Mouse (Mus musculus) hindbrain, embryonic 16.5 days (tissue): ENCODE results near the gene Foxa3. TPM values are rescaled to one million over a fixed set of nuclear protein-coding genes. Genes with fewer than 3 reads are reported as not detected.

Experiments used
- ATAC-seq: fragments of 200-750 bp; cut with Nextera tagmentation; 2 replicates; pipeline ENCODE4 v1.8.0; 2017; ENCODE audit warnings: moderate TSS enrichment, moderate library complexity
- H3K27ac ChIP-seq: fragments of 300-500 bp; sonication (generic); 2 replicates; pipeline ENCODE4 v1.5.1; 2014; ENCODE audit warnings: low read depth, mild to moderate bottlenecking, control low read depth, low read length, moderate library complexity
- H3K27me3 ChIP-seq: fragments of 300-500 bp; sonication (generic); replicated peaks from 2 replicates; pipeline ENCODE4 v1.6.1; 2014; ENCODE audit warnings: low read length; ENCODE audit not compliant: control insufficient read depth, insufficient read depth
- H3K36me3 ChIP-seq: fragments of 300-500 bp; sonication (generic); 2 replicates; pipeline ENCODE4 v1.6.1; 2014; ENCODE audit warnings: mild to moderate bottlenecking, low read length, moderate library complexity, mixed read lengths; ENCODE audit not compliant: control insufficient read depth, insufficient read depth
- H3K4me1 ChIP-seq: fragments of 300-500 bp; sonication (generic); 2 replicates; pipeline ENCODE4 v1.6.1; 2014; ENCODE audit warnings: low read depth, low read length; ENCODE audit not compliant: control insufficient read depth, insufficient read depth
- H3K4me2 ChIP-seq: fragments of 300-500 bp; sonication (generic); 2 replicates; pipeline ENCODE4 v1.6.1; 2014; ENCODE audit warnings: mild to moderate bottlenecking, low read length, control low read depth, moderate library complexity
- H3K4me3 ChIP-seq: fragments of 300-500 bp; sonication (generic); 2 replicates; pipeline ENCODE4 v1.5.1; 2014; ENCODE audit warnings: mild to moderate bottlenecking, low read length, control low read depth, moderate library complexity
- H3K9ac ChIP-seq: fragments of 300-500 bp; sonication (generic); 2 replicates; pipeline ENCODE4 v1.6.1; 2014; ENCODE audit warnings: low read depth, mild to moderate bottlenecking, control low read depth, low read length, moderate library complexity
- H3K9me3 ChIP-seq: fragments of 300-500 bp; sonication (generic); 2 replicates; pipeline ENCODE4 v1.6.1; 2014; ENCODE audit warnings: mild to moderate bottlenecking, low read length, moderate library complexity; ENCODE audit not compliant: control insufficient read depth
- WGBS: fragments of 180-500 bp; shearing (Covaris S2); extraction: QIAGEN DNeasy Blood & Tissue Kit; methylation state at CpG from one replicate; pipeline ENCODE4 v1.1.7; 2014; 5-methylcytosine and 5-hydroxymethylcytosine counted together
- polyA plus RNA-seq: library from polyadenylated mRNA; unstranded; fragments of >200 nt; fragmentation: Nextera tagmentation; extraction: Ambion mirVana; gene quantifications from 2 replicates; pipeline ENCODE4 v1.2.1, GENCODE M21; 2015

The Foxa3 gene
- polyA plus RNA-seq, 1 experiment from 2014 or later: not detected

DNA sequence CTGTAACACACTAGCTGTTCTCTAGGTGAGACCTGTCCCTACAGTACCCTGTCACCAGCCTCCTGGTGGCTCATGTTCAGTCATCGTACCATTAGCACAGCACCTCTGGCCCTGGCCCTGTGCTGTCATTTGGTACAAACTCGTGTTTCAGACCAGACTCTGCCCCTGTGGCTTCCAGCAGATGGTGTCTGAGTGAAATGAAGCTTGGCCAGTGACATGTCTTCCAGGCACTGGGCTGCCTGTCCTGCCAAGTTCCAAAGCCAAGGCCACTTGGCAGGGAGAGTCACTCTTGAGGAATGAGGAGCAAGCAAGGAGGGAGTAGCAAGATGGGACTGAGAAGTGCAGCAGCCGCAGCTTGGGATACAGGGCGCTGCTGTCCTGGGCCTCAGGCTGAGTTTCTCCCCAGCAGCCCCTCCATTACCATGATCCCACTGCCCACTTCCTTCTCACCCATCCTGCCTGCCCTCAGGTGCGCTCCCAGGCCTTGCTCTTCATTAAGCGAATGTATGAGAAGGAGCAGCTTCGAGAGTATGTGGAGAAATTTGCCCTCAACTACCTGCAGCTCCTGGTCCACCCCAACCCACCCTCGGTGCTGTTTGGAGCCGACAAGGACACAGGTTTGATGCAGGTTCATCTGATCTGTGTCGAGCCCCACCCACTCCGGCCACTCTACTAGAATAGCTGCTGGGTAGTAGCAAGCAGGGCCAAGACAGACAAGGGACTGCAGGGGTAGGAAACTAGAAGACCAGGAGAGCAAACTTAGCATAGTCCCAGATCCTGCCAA, 23.1 kb upstream of the Foxa3 start:
- Histone ChIP-seq H3K9me3 (no peaks in the 10 kb centered on the region), H3K9ac (no peak overlapping the region), H3K4me2 (no peak overlapping the region), H3K27ac (no peak overlapping the region), H3K27me3 (no peaks in the 10 kb centered on the region), H3K36me3 (peaks cover 76% of the 10 kb centered on the region), H3K4me1 (no peaks in the 10 kb centered on the region), H3K4me3 (no peak overlapping the region)
- 0 out of 2 replicates have a peak, but pooled peaks have one; percentile 10 for ATAC-seq
- 87% methylated on average over 11 of the region's 11 CpGs for WGBS

DNA sequence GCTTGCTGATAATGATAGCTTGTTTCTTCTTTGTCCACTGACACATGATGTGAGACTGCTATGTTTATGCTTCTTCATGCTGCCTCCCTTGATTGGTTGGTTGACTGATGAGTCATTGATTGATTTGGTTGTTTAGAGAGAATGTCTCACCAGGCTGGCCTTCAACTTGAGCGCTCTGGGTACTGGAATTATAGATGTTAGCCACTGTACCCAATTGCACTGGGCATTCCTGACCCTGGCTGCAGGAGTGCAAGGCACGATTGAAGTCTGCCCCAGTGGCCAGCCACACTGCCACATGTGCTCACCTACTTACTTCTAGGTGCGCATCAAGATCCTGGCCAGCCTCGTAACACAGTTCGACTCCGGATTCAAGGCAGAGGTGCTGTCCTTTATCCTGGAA, 21.3 kb upstream of the Foxa3 start:
- Histone ChIP-seq H3K27me3 (no peaks in the 10 kb centered on the region), H3K9me3 (no peaks in the 10 kb centered on the region), H3K36me3 (peaks cover 78% of the 10 kb centered on the region), H3K9ac (no peak overlapping the region), H3K4me1 (no peaks in the 10 kb centered on the region), H3K4me3 (no peak overlapping the region), H3K27ac (no peak overlapping the region), H3K4me2 (no peak overlapping the region)
- ATAC-seq: no peak
- WGBS: 92% methylated on average over 6 of the region's 6 CpGs

DNA sequence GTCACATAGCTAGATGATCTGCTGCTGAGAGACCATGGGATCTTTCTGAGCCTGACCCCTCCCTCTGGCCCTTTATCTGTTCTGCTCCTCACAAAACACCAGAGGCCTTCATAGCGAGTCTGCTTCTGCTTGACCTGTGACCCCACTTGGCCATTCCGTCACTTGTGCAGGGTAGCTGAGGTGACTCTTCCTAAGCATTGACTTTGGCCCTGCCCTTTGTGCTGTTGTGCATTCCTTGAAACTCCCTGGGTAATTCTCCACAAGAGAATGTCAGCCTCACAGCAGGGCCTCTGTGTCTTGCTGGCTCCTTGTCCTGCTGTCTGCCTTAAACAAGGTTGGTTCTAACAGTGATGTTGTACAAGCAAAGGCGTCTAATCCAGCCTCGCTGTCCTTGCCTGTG, 8.3 kb upstream of the Foxa3 start:
- Histone ChIP-seq H3K9ac (no peak overlapping the region), H3K4me2 (no peak overlapping the region), H3K4me3 (no peak overlapping the region), H3K4me1 (no peaks in the 10 kb centered on the region), H3K36me3 (peaks cover 48% of the 10 kb centered on the region), H3K9me3 (no peaks in the 10 kb centered on the region), H3K27me3 (no peaks in the 10 kb centered on the region), H3K27ac (no peak overlapping the region)
- no peak for ATAC-seq
- 19% methylated on average over 4 of the region's 4 CpGs for WGBS

DNA sequence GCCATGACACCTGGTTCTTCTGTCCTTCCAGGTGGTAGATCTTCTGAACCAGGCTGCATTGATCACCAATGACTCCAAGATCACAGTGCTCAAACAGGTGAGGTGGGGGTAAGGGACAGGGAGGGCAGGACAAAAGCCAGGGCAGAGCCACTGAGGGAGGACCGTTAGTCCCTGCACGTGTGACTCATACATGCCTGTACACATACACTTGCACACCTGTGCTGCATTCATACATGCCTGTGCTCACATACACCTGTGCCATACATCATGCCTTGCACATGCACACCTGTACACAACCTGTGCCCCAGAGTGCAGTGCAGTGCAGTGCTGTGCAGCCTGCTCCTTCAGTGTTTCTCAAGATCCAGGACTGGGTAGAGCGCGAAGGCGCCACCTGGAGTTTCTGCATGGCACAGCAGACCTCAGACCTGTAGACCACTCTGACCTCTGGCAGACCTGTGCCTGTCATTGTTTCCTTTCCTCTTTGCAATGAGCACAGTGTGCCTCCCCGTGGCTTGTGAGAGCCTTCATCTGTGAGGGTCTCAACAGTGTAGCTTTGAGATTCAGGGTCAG, 5.8 kb upstream of the Foxa3 start:
- Histone ChIP-seq H3K4me1 (peaks cover 13% of the 10 kb centered on the region), H3K9me3 (no peaks in the 10 kb centered on the region), H3K9ac (no peak overlapping the region), H3K36me3 (peaks cover 31% of the 10 kb centered on the region), H3K27ac (no peak overlapping the region), H3K4me3 (no peak overlapping the region), H3K27me3 (no peaks in the 10 kb centered on the region), H3K4me2 (no peak overlapping the region)
- peak; percentile 27 for ATAC-seq
- 66% methylated on average over 6 of the region's 6 CpGs for WGBS

DNA sequence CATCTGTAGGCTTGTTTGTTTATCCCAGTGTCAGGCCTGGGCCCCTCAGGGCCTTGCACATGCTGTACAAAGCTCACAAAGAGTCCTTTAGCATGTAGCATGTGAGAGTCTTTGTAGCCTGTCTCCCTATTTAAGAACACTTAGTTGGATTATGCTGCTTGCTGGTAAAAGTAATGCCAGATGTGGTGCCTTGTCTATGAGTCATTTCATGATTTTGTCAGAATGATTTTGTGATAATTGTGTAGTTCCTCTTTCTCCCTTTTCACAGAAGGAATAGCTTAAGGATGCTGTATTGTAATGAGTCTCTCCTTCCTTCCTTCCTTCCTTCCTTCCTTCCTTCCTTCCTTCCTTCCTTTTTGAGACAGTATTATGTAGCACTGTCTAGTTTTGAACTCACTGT, 4.7 kb upstream of the Foxa3 start:
- H3K9ac ChIP-seq: no peak overlapping the region
- no peak for ATAC-seq

DNA sequence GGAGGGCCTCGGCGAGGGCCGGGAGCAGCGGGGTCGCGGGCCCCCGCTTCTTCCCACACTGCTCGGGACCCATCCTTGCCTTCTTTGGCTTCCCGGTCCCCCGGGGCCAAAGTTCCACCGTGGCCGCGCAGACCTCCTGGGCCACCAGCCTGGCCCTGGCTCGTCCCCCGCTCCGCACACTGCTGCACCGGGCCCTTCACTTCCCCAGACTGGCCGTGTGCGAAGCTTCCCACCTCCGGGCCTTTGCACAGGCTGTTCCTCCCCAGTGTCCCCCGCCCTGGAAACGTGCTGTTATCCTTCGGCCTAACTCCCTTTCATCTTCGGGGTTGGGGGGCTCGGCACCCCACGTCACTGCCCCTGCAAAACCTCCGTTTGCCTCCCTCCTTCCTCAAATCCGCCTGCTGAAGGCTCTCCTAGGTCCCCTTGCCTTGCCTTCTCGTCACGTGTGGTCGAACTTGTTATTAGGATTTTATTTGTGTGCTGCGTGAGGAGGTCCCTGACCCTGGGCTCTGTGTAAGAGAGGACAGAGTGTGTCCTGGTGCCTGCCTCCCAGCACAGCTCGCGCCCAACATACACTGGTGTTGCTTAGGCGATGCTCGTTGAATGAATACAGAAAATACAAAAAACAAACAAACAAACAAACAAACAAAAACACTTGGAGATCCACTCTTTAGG, 1.4 kb upstream of the Foxa3 start:
- no peaks in the 10 kb centered on the region for H3K9me3 ChIP-seq
- ATAC-seq: peak; percentile 64
- peak overlapping the region; percentile 92 for H3K4me3 ChIP-seq
- H3K9ac ChIP-seq: peak overlapping the region; percentile 88
- WGBS: 2% methylated on average over 36 of the region's 36 CpGs
- peak overlapping the region; percentile 75; the same call in 1 of the 2 replicates for H3K27ac ChIP-seq
- H3K4me2 ChIP-seq: peak overlapping the region; percentile 93
- peaks cover 9% of the 10 kb centered on the region; the same call in 1 of the 2 replicates for H3K36me3 ChIP-seq
- H3K4me1 ChIP-seq: peaks cover 13% of the 10 kb centered on the region
- peaks cover 20% of the 10 kb centered on the region for H3K27me3 ChIP-seq

More for the DNA sequence above, 4.7 kb upstream of the Foxa3 start:
- Histone ChIP-seq H3K4me2 (no peak overlapping the region), H3K4me3 (no peak overlapping the region), H3K4me1 (peaks cover 13% of the 10 kb centered on the region), H3K27me3 (peaks cover 6% of the 10 kb centered on the region), H3K27ac (no peak overlapping the region), H3K36me3 (peaks cover 25% of the 10 kb centered on the region), H3K9me3 (no peaks in the 10 kb centered on the region)

DNA sequence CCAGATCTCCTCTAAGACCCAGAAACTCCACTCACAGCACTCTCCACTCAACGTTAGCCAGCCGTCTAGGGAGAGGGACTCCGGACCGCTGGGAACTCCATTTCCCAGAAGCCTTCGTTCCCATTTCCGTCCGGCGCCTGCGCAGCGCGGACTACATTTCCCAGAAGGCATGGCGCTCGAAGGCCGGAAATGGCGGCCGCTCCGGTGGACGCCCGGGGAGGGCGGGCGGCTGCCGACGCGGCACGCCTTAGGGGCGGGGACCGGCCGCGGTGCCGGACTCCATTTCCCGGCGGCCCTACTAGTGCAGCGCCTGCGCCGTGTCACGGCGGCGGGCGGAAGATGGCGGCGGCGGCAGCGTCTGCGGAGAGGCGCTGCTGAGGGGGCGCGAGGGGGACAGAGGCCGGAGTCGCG, 763 bp upstream of the Foxa3 start, which contains the start of gene Sympk:
Sympk (plus strand) TSS at position 282 of the 411 bp plus-strand sequence.
- ATAC-seq: peak; percentile 96
- H3K9ac ChIP-seq: peak within 1 kb of the TSS; percentile 88
- H3K4me2 ChIP-seq: peak within 1 kb of the TSS; percentile 93
- 0% methylated on average over 33 of the region's 50 CpGs for WGBS
- peak within 1 kb of the TSS; percentile 92 for H3K4me3 ChIP-seq
- peaks cover 20% of the 10 kb centered on the region for H3K27me3 ChIP-seq
- peaks cover 6% of the 10 kb centered on the region; the same call in 1 of the 2 replicates for H3K36me3 ChIP-seq
- H3K4me1 ChIP-seq: peaks cover 13% of the 10 kb centered on the region
- no peaks in the 10 kb centered on the region for H3K9me3 ChIP-seq
- H3K27ac ChIP-seq: peak within 1 kb of the TSS; percentile 75; the same call in 1 of the 2 replicates

DNA sequence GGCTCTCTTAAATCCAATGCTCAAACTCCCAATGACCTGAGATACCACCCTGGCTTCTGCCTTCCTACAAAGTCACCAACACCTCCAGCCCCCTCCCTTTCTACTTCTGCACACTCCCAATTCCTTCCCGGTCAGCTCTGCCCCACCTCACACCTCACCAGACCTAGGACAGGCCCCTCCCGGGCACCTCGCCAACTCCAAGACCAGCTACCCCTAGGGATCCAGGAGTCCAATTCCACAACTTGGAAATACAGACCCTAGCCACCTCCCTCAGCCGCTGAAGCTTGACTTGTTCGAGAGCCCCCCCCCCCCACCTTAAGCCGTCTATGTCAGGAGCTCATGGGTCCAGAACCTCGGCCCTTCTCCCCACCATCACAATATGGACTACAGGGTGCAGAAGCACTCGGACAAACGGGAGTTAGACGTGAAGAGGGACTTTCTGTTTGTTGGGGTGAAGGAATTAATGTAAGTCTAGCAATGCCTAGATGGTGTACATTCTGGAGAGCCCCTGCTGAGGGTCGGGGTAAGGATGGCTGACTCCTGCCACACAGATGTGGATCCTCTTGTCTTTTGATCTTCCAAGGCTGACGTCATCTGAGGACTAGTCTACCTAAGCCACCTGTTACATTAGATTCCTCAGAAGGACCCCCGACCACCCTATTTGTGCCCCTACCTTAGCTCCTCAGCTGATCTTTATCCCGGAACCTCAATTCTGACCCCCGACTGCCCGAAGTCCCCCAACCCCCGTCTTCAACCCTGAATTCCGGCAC, 964 bp downstream of the Foxa3 start:
- ATAC-seq: no peak

More for the DNA sequence above, 964 bp downstream of the Foxa3 start:
- no peak overlapping the region for H3K4me2 ChIP-seq
- no peak overlapping the region for H3K9ac ChIP-seq
- H3K4me1 ChIP-seq: peaks cover 13% of the 10 kb centered on the region
- peaks cover 20% of the 10 kb centered on the region for H3K27me3 ChIP-seq
- H3K36me3 ChIP-seq: no peaks in the 10 kb centered on the region
- H3K27ac ChIP-seq: no peak overlapping the region
- no peak overlapping the region for H3K4me3 ChIP-seq
- 60% methylated on average over 18 of the region's 18 CpGs for WGBS
- H3K9me3 ChIP-seq: no peaks in the 10 kb centered on the region
